Mouse (Mus musculus): ENCODE data around the gene Siglecg. TPM values are rescaled to one million over a fixed set of nuclear protein-coding genes. Genes with fewer than 3 reads are reported as not detected.
"Not testable (repeated sequence)": the region's sequence is repeated elsewhere in the genome, so short reads cannot be mapped to it uniquely, and the experiment has no call there.

Gene Siglecg
- polyA plus RNA-seq, 1 experiment from 2014 or later = 1.4 TPM

DNA sequence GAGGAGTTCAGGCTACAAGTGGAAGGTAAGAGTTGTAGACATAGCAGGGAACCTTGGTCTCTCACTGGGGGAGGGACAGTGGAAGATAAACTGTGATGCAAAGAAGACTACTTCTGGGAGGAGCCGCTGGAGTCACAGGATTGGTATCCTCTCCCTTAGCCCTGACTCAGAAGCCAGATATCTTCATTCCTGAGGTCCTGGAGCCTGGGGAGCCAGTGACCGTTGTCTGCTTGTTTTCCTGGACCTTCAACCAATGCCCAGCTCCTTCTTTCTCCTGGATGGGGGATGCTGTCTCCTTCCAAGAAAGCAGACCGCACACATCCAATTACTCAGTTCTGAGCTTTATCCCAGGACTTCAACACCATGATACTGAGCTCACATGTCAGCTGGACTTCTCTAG, 1.1 kb downstream of the Siglecg start:
- WGBS (ENCODE audit: insufficient replicate concordance) = 54% methylated on average over 3 of the region's 3 CpGs
- no peak overlapping the region for H3K4me2 ChIP-seq (ENCODE audit: low read depth, low read length)
- no peak for ATAC-seq (ENCODE audit: low read depth)

GRCm38 (mm10) chr7:43411724-43412123, 3.7 kb downstream of the Siglecg start:
- not testable (repeated sequence) for H3K36me3 ChIP-seq (ENCODE audit: control insufficient read depth, insufficient read depth); H3K27ac ChIP-seq (ENCODE audit: low read length); ATAC-seq (ENCODE audit: low read depth); H3K27me3 ChIP-seq (ENCODE audit: control insufficient read depth, insufficient read depth, low read depth, low read length); H3K4me2 ChIP-seq (ENCODE audit: low read depth, low read length); H3K9me3 ChIP-seq (replicated peaks; ENCODE audit: control insufficient read depth, low read length); H3K4me1 ChIP-seq (ENCODE audit: control insufficient read depth, low read depth, low read length); H3K9ac ChIP-seq (ENCODE audit: low read depth, low read length); H3K4me3 ChIP-seq (ENCODE audit: low read depth, low read length)
- 44% methylated on average over 4 of the region's 4 CpGs for WGBS (ENCODE audit: insufficient replicate concordance)

More for the DNA sequence above, 1.1 kb downstream of the Siglecg start:
- Histone ChIP-seq H3K9ac (ENCODE audit: low read depth, low read length) (no peak overlapping the region), H3K9me3 (replicated peaks; ENCODE audit: control insufficient read depth, low read length) (no peaks in the 10 kb centered on the region), H3K27ac (ENCODE audit: low read length) (no peak overlapping the region), H3K4me1 (ENCODE audit: control insufficient read depth, low read depth, low read length) (no peaks in the 10 kb centered on the region), H3K36me3 (ENCODE audit: control insufficient read depth, insufficient read depth) (no peaks in the 10 kb centered on the region), H3K27me3 (ENCODE audit: control insufficient read depth, insufficient read depth, low read depth, low read length) (no peaks in the 10 kb centered on the region), H3K4me3 (ENCODE audit: low read depth, low read length) (no peak overlapping the region)

GRCm38 (mm10) chr7:43417298-43417697, 9.3 kb downstream of the Siglecg start:
- no peaks in the 10 kb centered on the region for H3K9me3 ChIP-seq (replicated peaks; ENCODE audit: control insufficient read depth, low read length)
- no peaks in the 10 kb centered on the region for H3K27me3 ChIP-seq (ENCODE audit: control insufficient read depth, insufficient read depth, low read depth, low read length)
- no peaks in the 10 kb centered on the region for H3K4me1 ChIP-seq (ENCODE audit: control insufficient read depth, low read depth, low read length)
- H3K4me2 ChIP-seq (ENCODE audit: low read depth, low read length) = no peak overlapping the region
- H3K36me3 ChIP-seq (ENCODE audit: control insufficient read depth, insufficient read depth) = no peaks in the 10 kb centered on the region
- no peak overlapping the region for H3K4me3 ChIP-seq (ENCODE audit: low read depth, low read length)
- WGBS (ENCODE audit: insufficient replicate concordance) = 80% methylated on average over 10 of the region's 10 CpGs
- ATAC-seq (ENCODE audit: low read depth) = no peak
- no peak overlapping the region for H3K9ac ChIP-seq (ENCODE audit: low read depth, low read length)
- no peak overlapping the region for H3K27ac ChIP-seq (ENCODE audit: low read length)

GRCm38 (mm10) chr7:43422995-43423617, 15.1 kb downstream of the Siglecg start:
- H3K9me3 ChIP-seq (replicated peaks; ENCODE audit: control insufficient read depth, low read length) = no peaks in the 10 kb centered on the region
- no peak overlapping the region for H3K9ac ChIP-seq (ENCODE audit: low read depth, low read length)
- 8% methylated on average over 11 of the region's 11 CpGs for WGBS (ENCODE audit: insufficient replicate concordance)
- no peak overlapping the region for H3K4me2 ChIP-seq (ENCODE audit: low read depth, low read length)
- no peak overlapping the region for H3K27ac ChIP-seq (ENCODE audit: low read length)
- H3K36me3 ChIP-seq (ENCODE audit: control insufficient read depth, insufficient read depth) = no peaks in the 10 kb centered on the region
- H3K4me3 ChIP-seq (ENCODE audit: low read depth, low read length) = no peak overlapping the region
- ATAC-seq (ENCODE audit: low read depth) = peak; percentile 88
- H3K4me1 ChIP-seq (ENCODE audit: control insufficient read depth, low read depth, low read length) = peaks cover 3% of the 10 kb centered on the region; the same call in 1 of the 2 replicates
- no peaks in the 10 kb centered on the region for H3K27me3 ChIP-seq (ENCODE audit: control insufficient read depth, insufficient read depth, low read depth, low read length)

- 43% methylated on average over 3 of the region's 3 CpGs for WGBS (ENCODE audit: insufficient replicate concordance)
These were observed 16.1 kb downstream of the Siglecg start for GRCm38 (mm10) chr7:43423991-43424625.

DNA sequence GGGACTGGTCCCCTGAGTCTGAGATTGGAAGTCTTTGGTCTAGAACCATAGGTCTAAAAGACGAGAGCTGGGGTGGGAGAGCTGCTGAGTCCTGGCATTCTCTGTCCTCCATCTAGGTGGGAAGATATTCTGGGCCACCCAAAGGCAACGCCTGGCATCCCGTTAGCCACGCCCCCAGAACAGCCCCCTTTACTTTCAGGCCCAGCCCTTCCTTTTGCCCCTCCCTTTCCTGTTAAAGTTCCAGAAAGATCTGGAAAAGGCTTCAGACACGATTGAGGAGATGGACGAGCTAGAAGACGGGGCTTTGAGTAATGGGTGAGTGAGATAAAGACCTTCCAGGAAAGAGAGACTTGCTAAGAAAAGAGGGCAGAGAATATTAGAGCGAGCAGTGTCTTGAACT, 19.4 kb downstream of the Siglecg start, which contains the start of gene Lim2:
Gene Lim2, plus strand, starts transcription at position 265 of the 400 bp plus-strand sequence.
- no peak within 1 kb of the TSS for H3K4me3 ChIP-seq (ENCODE audit: low read depth, low read length)

More at GRCm38 (mm10) chr7:43423991-43424625, 16.1 kb downstream of the Siglecg start:
- no peaks in the 10 kb centered on the region for H3K36me3 ChIP-seq (ENCODE audit: control insufficient read depth, insufficient read depth)
- no peak overlapping the region for H3K27ac ChIP-seq (ENCODE audit: low read length)
- peaks cover 3% of the 10 kb centered on the region; the same call in 1 of the 2 replicates for H3K4me1 ChIP-seq (ENCODE audit: control insufficient read depth, low read depth, low read length)
- no peaks in the 10 kb centered on the region for H3K27me3 ChIP-seq (ENCODE audit: control insufficient read depth, insufficient read depth, low read depth, low read length)
- no peak for ATAC-seq (ENCODE audit: low read depth)
- no peak overlapping the region for H3K9ac ChIP-seq (ENCODE audit: low read depth, low read length)
- no peak overlapping the region for H3K4me3 ChIP-seq (ENCODE audit: low read depth, low read length)
- no peak overlapping the region for H3K4me2 ChIP-seq (ENCODE audit: low read depth, low read length)
- H3K9me3 ChIP-seq (replicated peaks; ENCODE audit: control insufficient read depth, low read length) = no peaks in the 10 kb centered on the region

GRCm38 (mm10) chr7:43429500-43429899, 21.5 kb downstream of the Siglecg start:
- Histone ChIP-seq H3K9me3 (replicated peaks; ENCODE audit: control insufficient read depth, low read length) (no peaks in the 10 kb centered on the region), H3K27ac (ENCODE audit: low read length) (no peak overlapping the region), H3K4me1 (ENCODE audit: control insufficient read depth, low read depth, low read length) (no peaks in the 10 kb centered on the region), H3K27me3 (ENCODE audit: control insufficient read depth, insufficient read depth, low read depth, low read length) (no peaks in the 10 kb centered on the region), H3K36me3 (ENCODE audit: control insufficient read depth, insufficient read depth) (no peaks in the 10 kb centered on the region), H3K4me2 (ENCODE audit: low read depth, low read length) (no peak overlapping the region), H3K4me3 (ENCODE audit: low read depth, low read length) (no peak overlapping the region), H3K9ac (ENCODE audit: low read depth, low read length) (no peak overlapping the region)
- WGBS (ENCODE audit: insufficient replicate concordance) = 29% methylated on average over 4 of the region's 4 CpGs
- no peak for ATAC-seq (ENCODE audit: low read depth)

More for the DNA sequence above, 19.4 kb downstream of the Siglecg start, which contains the start of gene Lim2:
- H3K4me2 ChIP-seq (ENCODE audit: low read depth, low read length) = no peak within 1 kb of the TSS
- WGBS (ENCODE audit: insufficient replicate concordance) = 55% methylated on average over 8 of the region's 8 CpGs
- no peaks in the 10 kb centered on the region for H3K27me3 ChIP-seq (ENCODE audit: control insufficient read depth, insufficient read depth, low read depth, low read length)
- peaks cover 3% of the 10 kb centered on the region; the same call in 1 of the 2 replicates for H3K4me1 ChIP-seq (ENCODE audit: control insufficient read depth, low read depth, low read length)
- ATAC-seq (ENCODE audit: low read depth) = no peak
- no peaks in the 10 kb centered on the region for H3K36me3 ChIP-seq (ENCODE audit: control insufficient read depth, insufficient read depth)
- no peak within 1 kb of the TSS for H3K27ac ChIP-seq (ENCODE audit: low read length)
- no peaks in the 10 kb centered on the region for H3K9me3 ChIP-seq (replicated peaks; ENCODE audit: control insufficient read depth, low read length)
- H3K9ac ChIP-seq (ENCODE audit: low read depth, low read length) = no peak within 1 kb of the TSS

- Histone ChIP-seq H3K4me1 (ENCODE audit: control insufficient read depth, low read depth, low read length) (no peaks in the 10 kb centered on the region), H3K27ac (ENCODE audit: low read length) (no peak overlapping the region), H3K9ac (ENCODE audit: low read depth, low read length) (no peak overlapping the region), H3K27me3 (ENCODE audit: control insufficient read depth, insufficient read depth, low read depth, low read length) (no peaks in the 10 kb centered on the region), H3K36me3 (ENCODE audit: control insufficient read depth, insufficient read depth) (no peaks in the 10 kb centered on the region), H3K4me2 (ENCODE audit: low read depth, low read length) (no peak overlapping the region), H3K9me3 (replicated peaks; ENCODE audit: control insufficient read depth, low read length) (no peaks in the 10 kb centered on the region), H3K4me3 (ENCODE audit: low read depth, low read length) (no peak overlapping the region)
- 51% methylated on average over 4 of the region's 4 CpGs for WGBS (ENCODE audit: insufficient replicate concordance)
- ATAC-seq (ENCODE audit: low read depth) = no peak
These were observed 24.9 kb downstream of the Siglecg start for GRCm38 (mm10) chr7:43432891-43433290.

DNA sequence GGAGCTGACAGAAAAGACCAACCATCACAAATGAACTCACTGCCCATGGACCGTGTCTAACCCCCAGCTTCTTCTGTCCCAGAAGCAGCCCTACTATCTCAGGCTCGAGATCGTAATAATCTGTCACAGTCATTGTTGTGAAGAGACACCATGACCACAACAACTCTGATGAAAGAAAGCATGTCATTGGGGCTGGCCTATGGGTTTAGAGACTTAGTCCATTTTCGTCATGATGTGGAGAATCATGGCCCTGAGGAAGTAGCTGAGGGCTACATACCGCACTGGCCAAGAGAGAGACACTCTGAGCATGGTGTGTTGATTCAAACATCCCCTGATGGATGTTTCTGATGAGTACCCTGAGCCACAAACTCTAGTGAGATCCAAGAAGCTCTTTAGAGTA, 26.7 kb downstream of the Siglecg start:
- Histone ChIP-seq H3K27ac (ENCODE audit: low read length) (no peak overlapping the region), H3K27me3 (ENCODE audit: control insufficient read depth, insufficient read depth, low read depth, low read length) (no peaks in the 10 kb centered on the region), H3K9ac (ENCODE audit: low read depth, low read length) (no peak overlapping the region), H3K4me1 (ENCODE audit: control insufficient read depth, low read depth, low read length) (no peaks in the 10 kb centered on the region), H3K36me3 (ENCODE audit: control insufficient read depth, insufficient read depth) (no peaks in the 10 kb centered on the region), H3K4me3 (ENCODE audit: low read depth, low read length) (no peak overlapping the region), H3K9me3 (replicated peaks; ENCODE audit: control insufficient read depth, low read length) (no peaks in the 10 kb centered on the region), H3K4me2 (ENCODE audit: low read depth, low read length) (no peak overlapping the region)
- 66% methylated on average over 5 of the region's 5 CpGs for whole genome bisulfite sequencing (ENCODE audit: insufficient replicate concordance)
- ATAC-seq (ENCODE audit: low read depth) = no peak

Data from liver, embryonic 16.5 days (tissue).